Mouse (Mus musculus) stomach, postnatal 0 days (tissue): ENCODE results near the gene Gfi1.

Experiments used
- CTCF ChIP-seq: IDR thresholded peaks from 2 replicates; pipeline ENCODE4 v1.5.1; 2016; ENCODE audit warnings: antibody characterized with exemption, low read depth, mild to moderate bottlenecking, moderate library complexity
- EP300 ChIP-seq: optimal IDR thresholded peaks from 2 replicates; pipeline ENCODE3; 2016; ENCODE audit warnings: antibody characterized with exemption

DNA sequence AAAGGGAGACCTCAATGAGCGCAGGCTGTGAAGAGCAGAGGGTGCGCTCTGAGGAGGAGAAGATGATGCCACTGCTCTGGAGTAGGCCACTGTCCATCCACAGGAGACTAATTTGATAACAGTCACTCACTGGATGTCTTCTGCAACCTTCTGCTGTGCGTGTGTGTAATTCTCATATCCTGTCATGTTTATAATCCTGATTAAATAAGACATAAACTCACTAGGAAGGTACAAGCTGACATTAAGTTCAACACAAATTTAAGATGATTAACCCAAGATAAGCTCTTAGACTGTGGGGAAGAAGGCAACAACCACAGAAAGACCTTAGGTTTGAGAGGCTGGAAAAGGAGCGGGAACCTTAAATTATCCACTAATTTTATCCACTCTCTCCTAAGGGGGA, 40.1 kb upstream of the Gfi1 start:
- TF ChIP-seq CTCF (no peak), EP300 (no peak)
